Mouse (Mus musculus): Measurements from ENCODE around the gene Cdca4.

DNA sequence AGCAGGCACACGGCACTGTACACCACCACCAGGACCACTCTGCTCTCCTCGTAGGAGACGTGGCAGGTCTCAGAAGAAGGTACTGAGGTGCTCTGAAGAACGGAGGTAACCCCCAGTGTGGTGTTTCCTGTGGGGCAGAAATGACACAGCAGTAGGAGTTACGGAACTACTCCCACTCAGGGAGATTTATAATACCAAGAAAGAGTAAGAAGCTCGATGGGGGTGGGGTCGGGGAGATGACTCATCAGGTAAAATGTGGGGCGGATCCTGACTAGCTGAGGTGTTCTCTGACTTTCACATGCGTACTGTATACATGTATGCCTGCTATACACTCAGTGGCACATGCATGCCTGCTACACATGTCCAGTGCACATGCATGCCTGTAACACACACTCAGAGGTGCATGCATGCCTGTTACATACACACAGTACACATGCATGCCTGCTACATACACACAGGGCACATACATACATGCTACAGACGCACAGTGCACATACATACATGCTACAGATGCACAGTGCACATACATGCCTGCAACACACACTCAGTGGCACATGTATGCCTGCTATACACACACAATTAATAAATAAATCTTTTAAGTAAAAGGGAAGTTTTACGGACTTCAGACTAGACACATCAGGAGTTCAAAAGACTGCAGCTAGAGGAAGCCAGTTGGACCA, 24.0 kb upstream of the Cdca4 start:
- TF ChIP-seq CTCF (conservative IDR thresholded peaks at IDR 0.05; ENCODE audit: insufficient read depth, insufficient read length, low read depth, low read length), result no peak
- no peak for TF ChIP-seq POLR2A (IDR thresholded peaks at IDR 0.05; ENCODE audit: low read depth, low read length)
